Mouse (Mus musculus): Measurements from ENCODE around the gene Hist2h2ab.
"Not testable (repeated sequence)": the region's sequence is repeated elsewhere in the genome, so short reads cannot be mapped to it uniquely, and the experiment has no call there.

DNA sequence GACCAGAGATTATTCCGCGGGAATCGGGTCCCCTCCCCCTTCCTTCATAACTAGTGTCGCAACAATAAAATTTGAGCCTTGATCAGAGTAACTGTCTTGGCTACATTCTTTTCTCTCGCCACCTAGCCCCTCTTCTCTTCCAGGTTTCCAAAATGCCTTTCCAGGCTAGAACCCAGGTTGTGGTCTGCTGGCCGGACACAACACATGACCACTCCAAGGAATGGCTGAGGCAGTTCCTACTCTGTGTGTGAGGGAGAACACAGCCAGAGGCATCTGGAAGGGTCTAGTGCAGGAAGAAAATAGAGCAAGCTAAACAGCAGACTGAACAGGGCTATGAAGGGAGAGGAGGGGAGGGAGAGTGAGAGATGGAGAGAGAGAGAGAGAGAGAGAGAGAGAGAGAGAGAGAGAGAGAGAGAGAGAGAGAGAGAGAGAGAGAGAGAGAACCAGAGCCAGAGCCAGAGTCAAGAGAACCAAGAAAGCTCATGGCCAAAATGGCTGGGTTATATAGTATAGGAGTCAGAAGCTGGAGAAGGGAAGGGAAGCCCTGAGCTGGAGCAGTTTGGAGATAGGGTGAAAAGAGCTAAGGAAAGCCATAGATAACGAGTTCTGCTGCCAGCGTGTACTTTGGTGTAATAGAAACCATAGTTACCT lies 20.9 kb upstream of the Hist2h2ab start:
- not testable (repeated sequence) for TF ChIP-seq POLR2A, CTCF (IDR thresholded peaks at IDR 0.05; ENCODE audit: extremely low read depth, insufficient read depth, low read length)
